Mouse (Mus musculus) liver, embryonic 14.5 days (tissue): ENCODE measurements at regions not wholly inside any gene's neighbourhood (a gene's known extent, or its start where the extent isn't known, plus 50 kb on each side); places are given as distances from the start of the nearest gene placed in this dataset.

Experiments used
- CTCF ChIP-seq: IDR thresholded peaks from 2 replicates; pipeline ENCODE4 v1.5.1; 2016; ENCODE audit warnings: antibody characterized with exemption, low read depth, control low read depth
- EP300 ChIP-seq: IDR thresholded peaks from 2 replicates; pipeline ENCODE4 v1.6.1; 2016; ENCODE audit warnings: antibody characterized with exemption, low read depth

DNA sequence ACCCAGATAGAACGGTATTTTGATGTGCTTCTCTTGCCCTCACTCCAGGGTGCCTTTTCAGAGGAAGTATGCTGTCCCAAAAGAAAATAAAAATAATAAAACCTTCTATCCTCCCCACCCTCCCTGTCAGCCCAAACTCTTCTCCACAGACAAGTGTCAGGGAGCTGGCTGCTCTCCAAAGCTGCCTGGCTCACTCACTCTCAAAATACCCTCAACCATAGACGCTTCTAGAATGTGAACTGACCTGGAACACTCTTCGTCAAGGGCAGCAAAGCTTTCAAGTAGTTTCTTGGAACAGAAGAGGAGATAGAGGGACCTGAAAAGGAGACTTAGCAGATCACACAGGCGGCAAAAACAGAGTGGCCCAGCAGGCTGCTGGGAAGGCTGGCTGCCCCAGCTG, 291.4 kb upstream of the Zmiz1 start:
- no peak for TF ChIP-seq CTCF
- TF ChIP-seq EP300: no peak
